Mouse (Mus musculus) central nervous system, embryonic 11.5 days (tissue): Measurements from ENCODE around the gene Rnase11. TPM values are rescaled to one million over a fixed set of nuclear protein-coding genes. Genes with fewer than 3 reads are reported as not detected.

Experiments used
- polyA plus RNA-seq: library from polyadenylated mRNA; depleted of rRNA; stranded (reverse); fragments of >200 nt; gene quantifications from 2 replicates; pipeline ENCODE4 v1.2.3, GENCODE M21; 2012; rRNA removed

Gene Rnase11
- not detected in 2 replicates for polyA plus RNA-seq

GRCm38 (mm10) chr14:51050063-51050462 is at the start of gene Rnase11:
Gene Rnase11, minus strand, starts transcription at chr14:51050163.

GRCm38 (mm10) chr14:51090921-51091900 is 41.2 kb upstream of the Rnase11 start, which contains the start of the genes Rnase4 and Ang:
Gene Rnase4, plus strand, starts transcription at chr14:51091077.
Gene Ang, plus strand, starts transcription at chr14:51091150.

GRCm38 (mm10) chr14:51074335-51074734 is 24.4 kb upstream of the Rnase11 start, which contains the start of gene Olfr750:
Gene Olfr750, minus strand, starts transcription at chr14:51074435.

GRCm38 (mm10) chr14:51057401-51057831 is 7.5 kb upstream of the Rnase11 start, which contains the start of gene Rnase12:
Gene Rnase12, minus strand, starts transcription at chr14:51057661.

GRCm38 (mm10) chr14:51041769-51042168 is 8.2 kb downstream of the Rnase11 start, which contains the start of gene Rnase9:
Gene Rnase9, minus strand, starts transcription at chr14:51041869.

GRCm38 (mm10) chr14:51007152-51007801 is 42.7 kb downstream of the Rnase11 start, which contains the start of gene Rnase10:
Gene Rnase10, plus strand, starts transcription at chr14:51007751.

Other genes starting within 250 kb of the Rnase11 start
- 0.17 TPM in 1 of 2 replicates, not detected in the other for gene Ccnb1ip1, start 242.4 kb downstream of the Rnase11 start, polyA plus RNA-seq
- gene Parp2, start 242.3 kb downstream of the Rnase11 start, polyA plus RNA-seq = 93.7 and 103 TPM in 2 replicates
- gene Tep1, start 179.6 kb downstream of the Rnase11 start, polyA plus RNA-seq = 8.0 and 11.4 TPM in 2 replicates
- 0.26 and 0.34 TPM in 2 replicates for gene Klhl33, start 152.7 kb downstream of the Rnase11 start, polyA plus RNA-seq
- 116 and 147 TPM in 2 replicates for gene Osgep, start 125.3 kb downstream of the Rnase11 start, polyA plus RNA-seq
- gene Apex1, start 125.2 kb downstream of the Rnase11 start, polyA plus RNA-seq = 251 and 280 TPM in 2 replicates
- gene Pip4p1, start 119.3 kb downstream of the Rnase11 start, polyA plus RNA-seq = 82.2 and 83.3 TPM in 2 replicates
- 56.1 and 57.4 TPM in 2 replicates for gene Pnp, start 119.1 kb downstream of the Rnase11 start, polyA plus RNA-seq
- gene Gm49342, start 105.6 kb downstream of the Rnase11 start, polyA plus RNA-seq = 55.7 and 88.9 TPM in 2 replicates
- gene Pnp2, start 94.2 kb downstream of the Rnase11 start, polyA plus RNA-seq = 0.55 and 0.57 TPM in 2 replicates
- 0.04 TPM in 1 of 2 replicates, not detected in the other for gene Rnase10, start 42.4 kb downstream of the Rnase11 start, polyA plus RNA-seq
- gene Rnase9, start 8.3 kb downstream of the Rnase11 start, polyA plus RNA-seq = not detected in 2 replicates
- gene Rnase12, start 7.5 kb upstream of the Rnase11 start, polyA plus RNA-seq = 0.14 and 0.47 TPM in 2 replicates
- gene Olfr750, start 24.3 kb upstream of the Rnase11 start, polyA plus RNA-seq = not detected in 2 replicates
- 8.4 and 16.1 TPM in 2 replicates for gene Rnase4, start 40.9 kb upstream of the Rnase11 start, polyA plus RNA-seq
- 4.2 and 5.2 TPM in 2 replicates for gene Ang, start 41.0 kb upstream of the Rnase11 start, polyA plus RNA-seq
- gene Eddm3b, start 64.3 kb upstream of the Rnase11 start, polyA plus RNA-seq = 0.04 TPM in 1 of 2 replicates, not detected in the other
- gene Rnase6, start 73.7 kb upstream of the Rnase11 start, polyA plus RNA-seq = 0.16 and 0.19 TPM in 2 replicates
- 0.05 and 0.10 TPM in 2 replicates for gene Rnase1, start 96.6 kb upstream of the Rnase11 start, polyA plus RNA-seq
- not detected in 2 replicates for gene Rnase2b, start 112.1 kb upstream of the Rnase11 start, polyA plus RNA-seq
- not detected in 2 replicates for gene Ang2, start 149.0 kb upstream of the Rnase11 start, polyA plus RNA-seq
- not detected in 2 replicates for gene Ear14, start 153.2 kb upstream of the Rnase11 start, polyA plus RNA-seq
- not detected in 2 replicates for gene Rnase2a, start 205.9 kb upstream of the Rnase11 start, polyA plus RNA-seq